Mouse (Mus musculus) heart, embryonic 16.5 days (tissue): ENCODE data around the gene Cuzd1. TPM values are rescaled to one million over a fixed set of nuclear protein-coding genes. Genes with fewer than 3 reads are reported as not detected.
A peak's percentile ranks its signal among the peaks of the same experiment; 100 is the strongest.

ENCODE experiments used
- ATAC-seq: fragments of 200-750 bp; cut with Nextera tagmentation; replicated peaks from 2 replicates; pipeline ENCODE4 v1.8.0; 2017; ENCODE audit warnings: moderate number of reproducible peaks; ENCODE audit not compliant: insufficient read depth, low FRiP score; ENCODE audit errors: extremely low read depth
- H3K27ac ChIP-seq: fragments of 300-500 bp; sonication (generic); 2 replicates; pipeline ENCODE4 v1.5.1; 2014; ENCODE audit warnings: mild to moderate bottlenecking, low read length, control low read depth, moderate library complexity
- H3K27me3 ChIP-seq: fragments of 300-500 bp; sonication (generic); 2 replicates; pipeline ENCODE4 v1.6.1; 2014; ENCODE audit warnings: low read length, mixed read lengths; ENCODE audit not compliant: control insufficient read depth, insufficient read depth
- H3K36me3 ChIP-seq: fragments of 300-500 bp; sonication (generic); 2 replicates; pipeline ENCODE4 v1.6.1; 2014; ENCODE audit not compliant: control insufficient read depth, insufficient read depth
- H3K4me1 ChIP-seq: fragments of 300-500 bp; sonication (generic); 2 replicates; pipeline ENCODE4 v1.6.1; 2014; ENCODE audit warnings: low read length, mixed read lengths; ENCODE audit not compliant: control insufficient read depth, insufficient read depth
- H3K4me2 ChIP-seq: fragments of 300-500 bp; sonication (generic); 2 replicates; pipeline ENCODE4 v1.6.1; 2014; ENCODE audit warnings: low read depth, mild to moderate bottlenecking, control low read depth, low read length
- H3K4me3 ChIP-seq: fragments of 300-500 bp; sonication (generic); 2 replicates; pipeline ENCODE4 v1.5.1; 2014; ENCODE audit warnings: mild to moderate bottlenecking, control low read depth, low read length
- H3K9ac ChIP-seq: fragments of 300-500 bp; sonication (generic); 2 replicates; pipeline ENCODE4 v1.6.1; 2014; ENCODE audit warnings: low read length, control low read depth
- H3K9me3 ChIP-seq: fragments of 300-500 bp; sonication (generic); replicated peaks from 2 replicates; pipeline ENCODE4 v1.6.1; 2016; ENCODE audit warnings: low read length; ENCODE audit not compliant: control insufficient read depth
- WGBS: fragments of 180-500 bp; shearing (Covaris S2); extraction: QIAGEN DNeasy Blood & Tissue Kit; methylation state at CpG from one replicate; pipeline ENCODE4 v1.1.7; 2014; 5-methylcytosine and 5-hydroxymethylcytosine counted together
- polyA plus RNA-seq: library from polyadenylated mRNA; unstranded; fragments of >200 nt; fragmentation: Nextera tagmentation; extraction: Ambion mirVana; gene quantifications from 2 replicates; pipeline ENCODE4 v1.2.1, GENCODE M21; 2015

The Cuzd1 gene
- 0.54 and 0.63 TPM in 2 replicates for polyA plus RNA-seq

- Histone ChIP-seq H3K27me3 (no peaks in the 10 kb centered on the region), H3K4me2 (no peak within 1 kb of the TSS), H3K4me3 (no peak within 1 kb of the TSS), H3K36me3 (no peaks in the 10 kb centered on the region), H3K9me3 (no peaks in the 10 kb centered on the region; the same call in 1 of the 2 replicates), H3K9ac (no peak within 1 kb of the TSS), H3K4me1 (peaks cover 7% of the 10 kb centered on the region), H3K27ac (no peak within 1 kb of the TSS)
- ATAC-seq: no peak
- 72% methylated on average over 2 of the region's 2 CpGs for WGBS
Measured at GRCm38 (mm10) chr7:131322192-131322591, at the start of gene Cuzd1. Gene Cuzd1 (minus strand): TSS chr7:131322292.

- ATAC-seq: peak; percentile 35
Measured at GRCm38 (mm10) chr7:131371470-131371860, 49.4 kb upstream of the Cuzd1 start.

GRCm38 (mm10) chr7:131370648-131371469 lies 48.8 kb upstream of the Cuzd1 start, which contains the start of gene Pstk:
Gene Pstk (plus strand): TSS chr7:131371141.
- Histone ChIP-seq H3K36me3 (0 out of 2 replicates have a peak, but pooled peaks cover 2% of the 10 kb centered on the region), H3K27me3 (no peaks in the 10 kb centered on the region), H3K27ac (peak within 1 kb of the TSS; percentile 99), H3K4me2 (peak within 1 kb of the TSS; percentile 78), H3K4me3 (peak within 1 kb of the TSS; percentile 86), H3K4me1 (peaks cover 9% of the 10 kb centered on the region), H3K9me3 (no peaks in the 10 kb centered on the region), H3K9ac (peak within 1 kb of the TSS; percentile 95)
- 4% methylated on average over 47 of the region's 47 CpGs for WGBS
- peak; percentile 96 for ATAC-seq

More at GRCm38 (mm10) chr7:131371470-131371860, 49.4 kb upstream of the Cuzd1 start:
- WGBS: 5% methylated on average over 9 of the region's 9 CpGs
- Histone ChIP-seq H3K27me3 (no peaks in the 10 kb centered on the region), H3K4me2 (peak overlapping the region; percentile 78), H3K9me3 (no peaks in the 10 kb centered on the region), H3K4me1 (peaks cover 9% of the 10 kb centered on the region), H3K4me3 (peak overlapping the region; percentile 86), H3K9ac (peak overlapping the region; percentile 95), H3K27ac (peak overlapping the region; percentile 99), H3K36me3 (0 out of 2 replicates have a peak, but pooled peaks cover 2% of the 10 kb centered on the region)

GRCm38 (mm10) chr7:131364131-131364530 lies 42.0 kb upstream of the Cuzd1 start:
- H3K27ac ChIP-seq: no peak overlapping the region
- H3K27me3 ChIP-seq: no peaks in the 10 kb centered on the region
- no peak overlapping the region for H3K4me2 ChIP-seq
- H3K36me3 ChIP-seq: no peaks in the 10 kb centered on the region
- H3K9ac ChIP-seq: no peak overlapping the region
- WGBS: 88% methylated on average over 8 of the region's 8 CpGs
- H3K4me1 ChIP-seq: peaks cover 14% of the 10 kb centered on the region
- no peak overlapping the region for H3K4me3 ChIP-seq
- H3K9me3 ChIP-seq: no peaks in the 10 kb centered on the region
- no peak for ATAC-seq

- peak within 1 kb of the TSS; percentile 85 for H3K4me2 ChIP-seq
- no peaks in the 10 kb centered on the region for H3K27me3 ChIP-seq
- peak within 1 kb of the TSS; percentile 73 for H3K4me3 ChIP-seq
- peak within 1 kb of the TSS; percentile 87 for H3K9ac ChIP-seq
- H3K36me3 ChIP-seq: peaks cover 3% of the 10 kb centered on the region; the same call in 1 of the 2 replicates
- no peaks in the 10 kb centered on the region for H3K9me3 ChIP-seq
- peak; percentile 97 for ATAC-seq
- H3K27ac ChIP-seq: peak within 1 kb of the TSS; percentile 94
- H3K4me1 ChIP-seq: peaks cover 14% of the 10 kb centered on the region
- under 1% methylated on average over 55 of the region's 55 CpGs for WGBS
Measured at GRCm38 (mm10) chr7:131362615-131363300, 40.7 kb upstream of the Cuzd1 start, which contains the start of gene 2310057M21Rik. Gene 2310057M21Rik (minus strand): TSS chr7:131362759.

GRCm38 (mm10) chr7:131362269-131362614 lies 40.1 kb upstream of the Cuzd1 start:
- Histone ChIP-seq H3K9me3 (no peaks in the 10 kb centered on the region), H3K27me3 (no peaks in the 10 kb centered on the region), H3K4me3 (peak overlapping the region; percentile 73), H3K9ac (peak overlapping the region; percentile 87), H3K27ac (peak overlapping the region; percentile 79), H3K4me1 (peaks cover 14% of the 10 kb centered on the region), H3K36me3 (peaks cover 6% of the 10 kb centered on the region; the same call in 1 of the 2 replicates), H3K4me2 (peak overlapping the region; percentile 78)
- under 1% methylated on average over 35 of the region's 35 CpGs for WGBS
- ATAC-seq: peak; percentile 76

- Histone ChIP-seq H3K4me1 (peaks cover 3% of the 10 kb centered on the region; the same call in 1 of the 2 replicates), H3K36me3 (peaks cover 33% of the 10 kb centered on the region)
Measured at GRCm38 (mm10) chr7:131356105-131356504, 34.0 kb upstream of the Cuzd1 start.

GRCm38 (mm10) chr7:131345856-131346541 lies 23.9 kb upstream of the Cuzd1 start:
- H3K36me3 ChIP-seq: peaks cover 47% of the 10 kb centered on the region

More at GRCm38 (mm10) chr7:131356105-131356504, 34.0 kb upstream of the Cuzd1 start:
- no peaks in the 10 kb centered on the region for H3K9me3 ChIP-seq
- H3K4me2 ChIP-seq: no peak overlapping the region
- H3K4me3 ChIP-seq: no peak overlapping the region
- no peak overlapping the region for H3K9ac ChIP-seq
- WGBS: 96% methylated on average over 13 of the region's 13 CpGs
- H3K27ac ChIP-seq: no peak overlapping the region
- no peak for ATAC-seq
- no peaks in the 10 kb centered on the region for H3K27me3 ChIP-seq

More at GRCm38 (mm10) chr7:131345856-131346541, 23.9 kb upstream of the Cuzd1 start:
- no peak overlapping the region for H3K4me3 ChIP-seq
- 82% methylated on average over 7 of the region's 7 CpGs for WGBS
- H3K27me3 ChIP-seq: no peaks in the 10 kb centered on the region
- H3K9ac ChIP-seq: no peak overlapping the region
- no peak overlapping the region for H3K4me2 ChIP-seq
- ATAC-seq: no peak
- no peaks in the 10 kb centered on the region for H3K9me3 ChIP-seq
- no peak overlapping the region for H3K27ac ChIP-seq
- H3K4me1 ChIP-seq: no peaks in the 10 kb centered on the region
